Mouse (Mus musculus) ES-E14 (cell line): Measurements from ENCODE around the gene Mgrn1. TPM values are rescaled to one million over a fixed set of nuclear protein-coding genes. Genes with fewer than 3 reads are reported as not detected.

Experiments used
- DNase-seq: peaks from one replicate; pipeline ENCODE4 v3.0.0-alpha.2; 2013; ENCODE audit warnings: low read depth, low spot score
- H3K27ac ChIP-seq: 2 replicates; pipeline ENCODE4 v1.5.1; 2012; ENCODE audit warnings: low read depth, mild to moderate bottlenecking, low read length, moderate library complexity, mixed read lengths; ENCODE audit not compliant: poor library complexity, insufficient read depth, severe bottlenecking
- H3K36me3 ChIP-seq: 2 replicates; pipeline ENCODE4 v1.6.1; 2012; ENCODE audit warnings: mild to moderate bottlenecking, low read length, moderate library complexity, mixed read lengths; ENCODE audit not compliant: control insufficient read depth, poor library complexity, insufficient read depth, severe bottlenecking
- H3K4me1 ChIP-seq, 2 experiments: fragments of 150-350 bp in 1 of 2; sonication (generic) in 1 of 2; 2 replicates each; pipeline ENCODE4 v1.6.1; 2012; ENCODE audit warnings: low read length in 2 of 2, mild to moderate bottlenecking in 1 of 2, mixed read lengths in 1 of 2; ENCODE audit not compliant: control insufficient read depth in 2 of 2, insufficient read depth in 2 of 2, poor library complexity in 1 of 2
- H3K4me3 ChIP-seq, 2 experiments: fragments of 150-350 bp in 1 of 2; sonication (generic) in 1 of 2; 2 replicates each; pipeline ENCODE4 v1.5.1; 2012; ENCODE audit warnings: low read length in 2 of 2, low read depth in 1 of 2, mild to moderate bottlenecking in 1 of 2, mixed read lengths in 1 of 2; ENCODE audit not compliant: insufficient read depth in 1 of 2, poor library complexity in 1 of 2, severe bottlenecking in 1 of 2
- H3K9ac ChIP-seq: 2 replicates; pipeline ENCODE4 v1.6.1; 2012; ENCODE audit warnings: low read depth, mild to moderate bottlenecking, low read length, mixed read lengths; ENCODE audit not compliant: poor library complexity, insufficient read depth, severe bottlenecking
- H3K9me3 ChIP-seq: fragments of 150-350 bp; sonication (generic); 2 replicates; pipeline ENCODE4 v1.6.1; 2012; ENCODE audit warnings: low read depth, mild to moderate bottlenecking, low read length; ENCODE audit not compliant: control insufficient read depth, insufficient read depth
- CHD2 ChIP-seq: IDR thresholded peaks from 2 replicates; pipeline ENCODE4 v1.6.1; 2014; ENCODE audit warnings: mild to moderate bottlenecking, low read depth, low read length, inconsistent platforms
- HCFC1 ChIP-seq: IDR thresholded peaks from 2 replicates; pipeline ENCODE4 v1.6.1; 2012; ENCODE audit warnings: low read length, inconsistent platforms, borderline replicate concordance; ENCODE audit not compliant: insufficient read depth
- MAFK ChIP-seq: IDR thresholded peaks from 2 replicates; pipeline ENCODE4 v1.6.1; 2014; ENCODE audit warnings: mild to moderate bottlenecking, low read depth, low read length, inconsistent platforms; ENCODE audit not compliant: insufficient read depth
- ZC3H11A ChIP-seq: IDR thresholded peaks from 2 replicates; pipeline ENCODE4 v1.6.1; 2012; ENCODE audit warnings: low read depth, mild to moderate bottlenecking, inconsistent platforms, low read length, borderline replicate concordance
- ZNF384 ChIP-seq: IDR thresholded peaks from 2 replicates; pipeline ENCODE4 v1.6.1; 2012; ENCODE audit warnings: low read depth, low read length, inconsistent platforms
- in situ Hi-C, 2 experiments: fragments of 600-800 bp; cut with MboI; formaldehyde crosslinking; loops; one replicate each; pipeline ENCODE4 v1.15.1; 2025; ENCODE audit warnings: low sequenced_read_pairs in 2 of 2, inconsistent platforms in 1 of 2; ENCODE audit not compliant: unreplicated experiment in 2 of 2
- total RNA-seq: library from RNA; depleted of rRNA; stranded (reverse); fragments of 300-350 nt; gene quantifications from 2 replicates; pipeline ENCODE4 v1.2.3, GENCODE M21; 2012

The Mgrn1 gene
- total RNA-seq, 1 experiment: 24.0 TPM

- TF ChIP-seq ZC3H11A (no peak), CHD2 (no peak)
- peak overlapping the region; percentile 42; the same call in 1 of the 2 replicates for H3K27ac ChIP-seq
- in situ Hi-C loops: no loop called here
- H3K36me3 ChIP-seq: peaks cover 38% of the 10 kb centered on the region
- peak; percentile 97 for DNase-seq
- H3K9me3 ChIP-seq: no peaks in the 10 kb centered on the region
- H3K9ac ChIP-seq: peak overlapping the region; percentile 90
- peaks cover 4 to 6% of the 10 kb centered on the region in 2 experiments; a peak in 3 of 4 replicates for H3K4me1 ChIP-seq
- peak overlapping the region; percentile 84 to 93 for H3K4me3 ChIP-seq
Measured at GRCm38 (mm10) chr16:4938989-4939388, 52.9 kb downstream of the Mgrn1 start.

DNA sequence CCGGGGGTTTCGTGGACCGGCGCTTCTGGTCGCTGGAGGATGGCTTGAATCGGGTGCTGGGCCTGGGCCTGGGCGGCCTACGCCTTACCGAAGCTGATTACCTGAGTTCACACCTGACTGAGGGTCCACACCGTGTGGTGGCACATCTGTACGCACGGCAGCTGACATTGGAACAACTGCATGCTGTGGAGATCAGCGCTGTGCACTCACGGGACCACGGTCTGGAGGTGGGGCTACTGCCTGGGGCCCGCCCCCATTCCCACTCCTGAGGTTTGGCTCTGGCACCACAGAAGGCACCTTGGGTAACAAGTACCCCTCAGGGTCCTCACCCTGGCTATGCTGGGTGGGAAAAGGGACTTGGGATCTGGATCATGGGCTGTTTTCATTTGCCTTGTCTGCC, 53.4 kb downstream of the Mgrn1 start:
- Histone ChIP-seq H3K4me3 (peak overlapping the region; percentile 84 to 93), H3K9ac (peak overlapping the region; percentile 90), H3K36me3 (peaks cover 38% of the 10 kb centered on the region), H3K9me3 (no peaks in the 10 kb centered on the region), H3K27ac (peak overlapping the region; percentile 42; the same call in 1 of the 2 replicates), H3K4me1 (peaks cover 4 to 6% of the 10 kb centered on the region in 2 experiments; a peak in 3 of 4 replicates)
- no peak for TF ChIP-seq MAFK
- TF ChIP-seq ZNF384: no peak
- no peak for TF ChIP-seq ZC3H11A
- no peak for TF ChIP-seq CHD2
- TF ChIP-seq HCFC1: no peak
- in situ Hi-C loops: no loop called here
- DNase-seq: peak; percentile 29

DNA sequence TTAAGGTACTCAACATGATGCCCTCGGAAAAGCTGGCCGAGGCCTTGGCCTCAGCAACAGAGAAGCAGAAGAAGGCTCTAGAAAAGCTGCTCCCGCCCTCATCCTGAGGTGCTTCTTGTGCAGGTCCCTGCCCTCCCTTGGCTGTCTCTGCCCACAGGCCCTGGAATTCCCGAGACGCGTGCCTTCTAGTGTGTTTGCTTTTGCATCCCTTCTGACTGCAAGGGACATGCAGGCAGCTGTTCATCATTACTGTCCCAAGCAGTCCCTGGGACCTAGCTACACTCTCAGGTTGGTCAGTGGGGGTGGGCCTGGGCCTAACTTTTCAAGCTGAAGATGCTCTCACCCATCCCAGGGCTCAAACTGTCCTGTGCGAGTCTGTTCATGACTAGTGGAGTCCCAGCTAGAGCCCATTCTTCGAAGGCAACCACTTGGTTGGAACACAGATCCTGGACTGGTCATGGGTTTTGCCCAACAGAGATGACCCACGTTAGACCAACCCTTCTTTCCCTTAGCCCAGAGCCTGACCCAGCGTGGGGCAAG, 54.3 kb downstream of the Mgrn1 start:
- TF ChIP-seq HCFC1 (no peak), ZNF384 (no peak), CHD2 (no peak), MAFK (no peak), ZC3H11A (no peak)
- Histone ChIP-seq H3K9me3 (no peaks in the 10 kb centered on the region), H3K9ac (no peak overlapping the region), H3K4me1 (peaks cover 4 to 5% of the 10 kb centered on the region in 2 experiments; a peak in 3 of 4 replicates), H3K4me3 (no peak overlapping the region), H3K36me3 (peaks cover 35% of the 10 kb centered on the region), H3K27ac (no peak overlapping the region)
- no peak for DNase-seq
- in situ Hi-C loops: no loop called here

DNA sequence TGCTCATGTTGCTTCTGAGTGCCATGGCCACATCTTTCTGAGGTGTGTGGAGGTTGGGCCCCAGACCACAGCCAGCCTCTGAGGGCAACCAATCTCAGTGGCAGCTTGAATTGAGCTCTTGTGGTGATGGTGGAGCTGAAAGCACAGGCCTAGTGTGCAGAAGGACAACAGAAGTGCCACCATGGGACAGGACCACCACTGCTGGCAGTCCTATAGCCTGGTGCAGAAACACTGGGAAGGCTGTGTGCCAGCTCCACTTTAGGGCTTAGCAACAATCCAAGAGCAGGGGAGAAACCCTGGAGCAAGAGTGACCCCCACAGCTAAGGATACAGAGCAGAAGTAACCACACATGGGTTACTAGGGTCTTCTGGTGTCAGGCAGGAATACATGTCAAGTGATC, 55.0 kb downstream of the Mgrn1 start:
- TF ChIP-seq ZC3H11A: no peak
- TF ChIP-seq CHD2: no peak
- no peak for TF ChIP-seq MAFK
- no peak for TF ChIP-seq ZNF384
- H3K4me3 ChIP-seq: no peak overlapping the region
- peaks cover 4% of the 10 kb centered on the region in 2 experiments; a peak in 3 of 4 replicates for H3K4me1 ChIP-seq
- H3K36me3 ChIP-seq: peaks cover 32% of the 10 kb centered on the region
- H3K9me3 ChIP-seq: no peaks in the 10 kb centered on the region
- in situ Hi-C loops: no loop called here
- DNase-seq: no peak
- H3K27ac ChIP-seq: no peak overlapping the region
- H3K9ac ChIP-seq: no peak overlapping the region

GRCm38 (mm10) chr16:4942868-4943267, 56.8 kb downstream of the Mgrn1 start:
- in situ Hi-C loops: no loop called here
- no peak overlapping the region for H3K4me3 ChIP-seq
- peaks cover 36% of the 10 kb centered on the region for H3K36me3 ChIP-seq
- H3K27ac ChIP-seq: no peak overlapping the region
- no peaks in the 10 kb centered on the region for H3K9me3 ChIP-seq
- peaks cover 4% of the 10 kb centered on the region in 2 experiments; a peak in 3 of 4 replicates for H3K4me1 ChIP-seq
- H3K9ac ChIP-seq: no peak overlapping the region
- no peak for TF ChIP-seq MAFK
- no peak for DNase-seq
